Mouse (Mus musculus) frontal cortex, postnatal 25 days (tissue): ENCODE results near the gene Evx2.

Source experiments
- DNase-seq, 2 experiments: peaks; one replicate each; pipeline ENCODE4 v3.0.0; 2022; ENCODE audit warnings: low spot score in 2 of 2

Gene Evx2

GRCm38 (mm10) chr2:74659507-74660005 is at the start of gene Evx2:
Gene Evx2 (minus strand): TSS chr2:74659557.
- DNase-seq = no peak

DNA sequence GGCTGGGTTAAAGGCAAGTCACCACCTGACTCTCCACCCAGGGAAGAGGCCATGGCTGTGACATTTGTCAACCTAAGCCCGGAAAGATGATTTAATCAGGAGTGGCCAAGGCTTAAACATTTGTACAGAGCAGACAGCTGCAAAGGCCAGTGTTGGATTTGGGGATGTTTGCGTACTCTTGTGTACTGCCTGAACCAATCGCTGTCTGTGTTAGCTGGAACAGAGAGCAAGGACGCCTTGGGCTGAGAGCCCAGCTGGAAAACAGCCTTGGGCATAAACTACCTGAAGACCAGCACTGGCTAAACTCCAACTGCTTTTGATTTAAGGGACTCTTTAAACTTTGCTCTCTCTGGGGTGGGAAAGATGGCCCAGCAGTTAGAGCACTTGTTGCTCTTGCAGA is 49.3 kb upstream of the Evx2 start:
- DNase-seq = no peak

GRCm38 (mm10) chr2:74707599-74707998 is 48.2 kb upstream of the Evx2 start:
- no peak for DNase-seq

DNA sequence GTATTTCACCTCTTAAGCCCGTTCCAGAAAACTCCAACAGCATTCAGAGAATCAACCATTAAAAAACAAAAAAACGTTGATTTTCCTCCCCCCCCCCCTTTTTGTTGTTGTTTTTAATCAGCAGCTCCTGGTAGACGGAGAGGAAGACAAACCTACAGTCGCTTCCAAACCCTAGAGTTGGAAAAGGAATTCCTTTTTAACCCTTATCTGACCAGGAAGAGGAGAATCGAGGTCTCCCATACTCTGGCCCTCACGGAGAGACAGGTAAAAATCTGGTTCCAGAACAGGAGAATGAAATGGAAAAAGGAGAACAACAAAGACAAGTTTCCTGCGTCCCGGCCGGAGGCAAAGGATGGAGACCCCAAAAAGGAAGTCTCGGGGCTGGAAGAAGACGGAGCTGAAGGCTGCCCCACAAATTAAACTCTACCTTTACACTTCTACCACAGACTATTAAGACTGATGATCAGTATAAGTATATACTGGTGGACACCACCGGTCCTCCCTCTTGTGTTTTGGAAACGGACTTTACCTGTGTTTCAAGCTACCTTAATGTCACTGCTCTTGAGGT is 47.1 kb upstream of the Evx2 start:
- no peak for DNase-seq

GRCm38 (mm10) chr2:74705467-74706089 is 46.2 kb upstream of the Evx2 start:
- no peak for DNase-seq

GRCm38 (mm10) chr2:74704999-74705466 is 45.7 kb upstream of the Evx2 start:
- no peak for DNase-seq

- DNase-seq = no peak
Observed at GRCm38 (mm10) chr2:74704393-74704998, 45.1 kb upstream of the Evx2 start, which contains the start of gene Hoxd8. Gene Hoxd8 (plus strand): TSS chr2:74704615.

- DNase-seq = no peak
Observed at GRCm38 (mm10) chr2:74703720-74704392, 44.5 kb upstream of the Evx2 start.

DNA sequence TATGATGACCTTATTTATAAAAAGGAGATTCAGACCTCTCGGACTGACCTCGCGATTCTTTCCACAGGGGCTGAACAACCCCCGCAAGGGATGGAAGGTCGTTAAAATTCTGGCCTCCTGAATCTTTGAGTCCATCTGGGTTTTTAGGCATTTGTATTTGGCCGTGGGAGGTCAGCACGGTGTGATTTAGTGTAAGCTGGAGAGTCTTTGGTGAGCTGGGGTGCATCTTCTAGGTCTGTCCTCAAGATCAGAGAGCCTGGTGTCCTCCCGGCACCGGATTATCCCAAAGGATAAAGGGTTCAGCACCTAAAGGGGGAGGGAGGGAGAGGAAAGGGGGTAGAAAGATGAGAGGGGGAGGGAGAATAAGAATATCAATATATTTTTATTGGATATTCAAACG is 44.0 kb upstream of the Evx2 start:
- DNase-seq = no peak

GRCm38 (mm10) chr2:74702820-74703219 is 43.5 kb upstream of the Evx2 start:
- DNase-seq = no peak

GRCm38 (mm10) chr2:74701949-74702819 is 42.8 kb upstream of the Evx2 start:
- peak; percentile 78 to 79 for DNase-seq

DNA sequence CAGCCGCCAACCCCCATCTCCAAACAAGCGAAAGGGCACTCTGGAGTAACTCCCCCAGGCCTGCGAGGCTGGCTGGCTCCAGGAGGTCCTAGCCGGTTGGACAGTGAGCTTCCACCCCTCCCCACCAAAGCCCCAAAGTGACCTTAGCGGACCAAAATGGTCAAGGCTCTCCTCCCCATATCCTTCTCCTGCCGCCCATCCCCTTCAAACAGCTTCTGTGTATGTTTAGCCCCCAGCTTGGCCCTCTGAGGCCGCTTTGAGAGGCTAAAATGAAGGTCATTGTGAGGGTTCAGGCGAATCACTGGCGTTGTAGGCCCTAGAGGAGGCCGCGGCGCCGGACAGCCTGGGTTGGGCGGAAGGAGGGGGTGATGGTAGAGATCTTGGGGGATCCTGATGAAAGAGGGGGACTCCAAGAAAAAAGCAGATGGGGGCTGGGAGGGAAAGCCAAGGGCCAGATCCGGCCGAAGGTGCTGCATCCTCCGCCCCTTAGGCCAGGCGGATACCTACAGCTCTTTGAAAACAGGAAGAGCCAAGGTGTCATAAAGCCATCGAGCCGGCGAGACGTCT is 41.3 kb upstream of the Evx2 start:
- no peak for DNase-seq

DNA sequence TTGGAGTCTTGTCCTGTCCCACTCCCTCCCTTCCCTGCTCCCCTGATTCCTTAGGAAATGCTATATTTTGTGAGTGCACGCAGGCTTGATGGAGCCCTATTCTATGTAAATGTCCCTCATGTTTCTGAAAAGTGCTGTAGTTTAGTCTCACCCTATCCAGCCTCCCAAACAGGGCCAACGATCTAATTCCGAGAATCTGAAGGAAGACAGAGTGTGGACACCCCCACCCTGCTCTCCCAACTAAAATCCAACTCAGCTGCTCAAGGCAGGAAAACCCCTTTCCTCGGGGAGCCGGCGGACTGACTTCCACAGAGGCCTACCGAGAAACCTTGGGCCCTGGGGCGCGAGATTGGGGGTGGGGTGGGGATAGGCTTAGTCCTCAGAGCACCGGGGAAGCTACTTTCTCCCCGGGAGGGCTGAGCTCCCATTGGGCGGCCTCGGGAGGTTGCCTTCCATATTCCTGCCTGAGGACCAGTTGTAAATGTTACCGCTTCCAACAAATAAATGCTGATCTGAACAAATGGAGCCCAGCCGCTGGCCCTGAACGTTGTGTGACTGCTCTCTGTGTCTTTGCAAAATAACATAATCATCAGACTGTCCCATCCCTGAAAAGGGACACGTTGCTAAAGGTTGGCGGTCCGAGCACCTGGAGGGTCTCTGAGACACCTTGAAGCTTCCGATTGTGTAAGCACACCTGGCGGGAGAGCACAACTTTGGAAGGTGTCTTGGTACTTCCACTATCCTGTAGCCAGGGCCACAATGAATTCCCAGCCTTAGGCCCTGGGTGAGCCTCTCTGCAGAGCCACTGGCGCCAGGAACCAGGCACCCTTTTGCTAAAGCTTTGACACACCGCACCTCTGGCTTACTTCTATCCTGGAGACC is 40.5 kb upstream of the Evx2 start:
- no peak for DNase-seq

DNA sequence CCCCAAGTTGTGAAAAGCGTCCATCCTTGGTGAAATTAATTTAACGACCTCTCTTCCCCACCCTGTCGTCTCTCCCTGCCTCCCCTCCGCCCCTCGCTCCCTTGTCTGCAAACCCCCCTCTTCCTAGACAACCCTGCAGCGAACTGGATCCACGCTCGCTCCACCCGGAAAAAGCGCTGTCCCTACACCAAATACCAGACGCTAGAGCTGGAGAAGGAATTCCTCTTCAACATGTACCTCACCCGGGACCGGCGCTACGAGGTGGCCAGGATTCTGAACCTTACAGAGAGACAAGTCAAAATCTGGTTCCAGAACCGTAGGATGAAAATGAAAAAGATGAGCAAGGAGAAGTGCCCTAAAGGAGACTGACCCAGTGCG is 39.7 kb upstream of the Evx2 start:
- DNase-seq = no peak

DNA sequence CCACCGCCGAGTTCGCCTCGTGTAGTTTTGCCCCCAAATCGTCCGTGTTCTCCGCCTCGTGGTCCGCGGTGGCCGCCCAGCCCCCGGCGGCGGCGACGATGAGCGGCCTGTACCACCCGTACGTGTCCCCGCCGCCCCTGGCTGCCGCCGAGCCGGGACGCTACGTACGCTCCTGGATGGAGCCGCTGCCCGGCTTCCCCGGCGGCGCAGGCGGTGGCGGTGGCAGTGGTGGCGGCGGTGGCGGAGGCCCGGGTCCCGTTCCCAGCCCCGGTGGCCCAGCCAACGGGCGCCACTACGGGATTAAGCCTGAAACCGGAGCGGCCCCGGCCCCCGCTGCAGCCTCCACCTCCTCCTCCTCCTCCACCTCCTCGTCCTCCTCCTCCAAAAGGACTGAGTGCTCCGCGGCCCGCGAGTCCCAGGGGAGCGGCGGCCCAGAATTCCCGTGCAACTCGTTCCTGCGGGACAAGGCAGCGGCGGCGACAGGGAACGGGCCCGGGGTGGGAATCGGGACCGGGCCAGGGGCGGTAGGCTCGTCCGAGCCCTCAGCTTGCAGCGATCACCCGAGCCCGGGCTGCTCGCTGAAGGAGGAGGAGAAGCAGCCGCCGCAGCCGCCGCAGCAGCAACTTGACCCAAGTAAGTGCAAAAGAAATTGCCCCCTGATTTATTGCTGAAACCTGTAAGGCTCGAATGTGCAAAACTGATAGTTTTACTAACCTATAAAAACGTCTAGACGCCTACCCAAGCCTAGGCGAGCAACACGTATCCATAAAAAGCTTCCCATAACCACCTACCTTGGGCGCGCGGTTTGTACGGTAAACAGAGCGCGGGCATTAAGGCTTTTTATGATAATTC is 39.1 kb upstream of the Evx2 start:
- no peak for DNase-seq

DNA sequence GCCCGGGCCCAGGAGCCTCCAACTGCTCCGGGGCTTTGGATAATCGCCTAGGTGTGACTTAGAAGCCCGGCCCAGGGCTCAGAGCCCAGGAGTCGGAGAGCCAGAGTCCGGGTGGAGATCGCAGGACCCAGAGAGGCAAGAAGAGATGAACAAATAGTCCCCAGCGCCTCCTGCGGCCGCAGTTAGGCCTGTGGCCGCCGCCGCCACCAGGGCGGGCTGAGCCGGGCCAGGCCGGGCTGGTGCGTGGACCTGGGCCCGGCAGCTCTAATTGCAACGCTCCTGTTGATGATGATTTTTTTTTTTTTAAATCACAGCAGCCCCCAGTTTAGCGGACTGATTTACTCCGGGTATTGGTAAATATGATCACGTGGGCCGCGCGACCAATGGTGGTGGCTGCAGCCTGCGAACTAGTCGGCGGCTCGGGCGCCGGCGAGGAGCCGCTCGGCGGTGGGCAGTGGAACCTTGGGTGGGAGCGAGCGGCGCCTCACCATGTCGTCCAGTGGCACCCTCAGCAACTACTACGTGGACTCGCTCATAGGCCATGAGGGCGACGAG is 38.3 kb upstream of the Evx2 start, which contains the start of gene Hoxd9:
Hoxd9 (plus strand) TSS at position 161 of the 555 bp plus-strand sequence.
- no peak for DNase-seq

- no peak for DNase-seq
Observed at GRCm38 (mm10) chr2:74696442-74697335, 37.3 kb upstream of the Evx2 start.
